Mouse (Mus musculus) adrenal gland, postnatal 25 days (tissue): ENCODE data around the gene Thsd1. TPM values are rescaled to one million over a fixed set of nuclear protein-coding genes. Genes with fewer than 3 reads are reported as not detected.

Source experiments
- DNase-seq: peaks from one replicate; pipeline ENCODE4 v3.0.0; 2021; ENCODE audit warnings: mixed read lengths
- long read RNA-seq: library from polyadenylated mRNA; stranded (forward); transcript quantifications from one replicate; pipeline ENCODE4 v2.0.0, GENCODE M21; 2021
- total RNA-seq: library from RNA; stranded (reverse); gene quantifications from 2 replicates; pipeline ENCODE4 v1.2.3, GENCODE M21; 2021

The Thsd1 gene
- 3.7 and 4.3 TPM in 2 replicates for total RNA-seq
- long read RNA-seq, partial matches to known transcripts: 2 of 3 reads
- long read RNA-seq, other reads (novel, unspliced or antisense): 1 of 3 reads

DNA sequence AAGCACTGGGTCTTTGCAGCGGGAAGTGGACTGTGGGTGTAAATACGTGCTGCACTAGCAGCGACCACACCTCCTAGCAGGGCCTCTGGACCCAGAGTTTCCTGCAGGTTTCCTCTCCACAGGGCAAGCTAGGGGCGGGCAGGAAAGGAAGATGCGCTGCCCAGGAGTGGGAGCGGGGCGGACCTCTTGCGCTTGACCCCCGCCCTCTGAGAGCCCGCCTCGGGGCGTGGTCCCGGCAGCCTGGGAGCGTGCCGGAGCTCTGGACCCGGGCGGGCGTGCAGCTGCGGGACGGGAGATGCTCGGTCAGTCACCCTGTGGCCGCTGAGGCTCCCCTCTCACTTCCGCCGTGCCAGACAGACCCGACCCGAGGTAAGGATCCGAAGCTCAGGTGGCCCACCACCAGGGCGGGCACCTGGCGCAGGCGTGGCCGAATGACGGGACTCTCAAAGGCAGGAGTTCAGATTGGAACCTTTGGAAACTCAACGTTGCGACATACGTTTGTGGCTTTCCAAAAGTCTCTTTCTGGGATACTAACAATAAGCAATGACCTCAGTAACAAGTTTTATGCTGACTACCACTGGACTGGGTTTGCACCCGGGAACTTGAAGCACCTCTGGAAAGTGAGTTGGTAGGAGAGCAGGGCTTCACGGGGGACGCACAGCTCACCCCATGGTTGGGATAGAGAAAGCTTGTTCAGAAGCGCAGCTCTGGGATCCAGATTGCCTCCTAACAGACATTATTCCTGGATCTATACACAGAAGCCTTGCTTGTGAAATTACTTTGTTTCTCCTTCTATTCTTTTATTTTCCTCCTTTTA, at the start of gene Thsd1:
Gene Thsd1, plus strand, starts transcription at position 253 of the 817 bp plus-strand sequence.
- DNase-seq: peak; percentile 77

DNA sequence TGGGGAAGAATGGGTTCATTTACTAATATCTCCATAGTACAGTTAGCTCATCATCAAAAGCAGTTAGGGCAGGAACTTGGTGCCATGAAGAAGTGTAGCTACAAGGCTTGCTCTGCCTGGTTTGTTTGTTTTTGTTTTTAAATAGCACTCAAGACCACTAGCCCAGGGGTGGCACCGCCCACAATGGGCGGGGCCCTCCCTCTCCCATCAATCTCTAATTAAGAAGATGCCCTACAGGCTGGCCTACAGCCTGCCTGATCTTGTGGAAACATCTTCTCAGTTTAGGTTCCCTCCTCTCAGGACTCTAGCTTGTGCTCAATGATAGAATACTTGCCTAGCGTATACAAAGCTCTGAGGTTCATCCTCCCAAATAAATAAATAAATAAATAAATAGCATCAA, 42.2 kb upstream of the Thsd1 start:
- DNase-seq: no peak

DNA sequence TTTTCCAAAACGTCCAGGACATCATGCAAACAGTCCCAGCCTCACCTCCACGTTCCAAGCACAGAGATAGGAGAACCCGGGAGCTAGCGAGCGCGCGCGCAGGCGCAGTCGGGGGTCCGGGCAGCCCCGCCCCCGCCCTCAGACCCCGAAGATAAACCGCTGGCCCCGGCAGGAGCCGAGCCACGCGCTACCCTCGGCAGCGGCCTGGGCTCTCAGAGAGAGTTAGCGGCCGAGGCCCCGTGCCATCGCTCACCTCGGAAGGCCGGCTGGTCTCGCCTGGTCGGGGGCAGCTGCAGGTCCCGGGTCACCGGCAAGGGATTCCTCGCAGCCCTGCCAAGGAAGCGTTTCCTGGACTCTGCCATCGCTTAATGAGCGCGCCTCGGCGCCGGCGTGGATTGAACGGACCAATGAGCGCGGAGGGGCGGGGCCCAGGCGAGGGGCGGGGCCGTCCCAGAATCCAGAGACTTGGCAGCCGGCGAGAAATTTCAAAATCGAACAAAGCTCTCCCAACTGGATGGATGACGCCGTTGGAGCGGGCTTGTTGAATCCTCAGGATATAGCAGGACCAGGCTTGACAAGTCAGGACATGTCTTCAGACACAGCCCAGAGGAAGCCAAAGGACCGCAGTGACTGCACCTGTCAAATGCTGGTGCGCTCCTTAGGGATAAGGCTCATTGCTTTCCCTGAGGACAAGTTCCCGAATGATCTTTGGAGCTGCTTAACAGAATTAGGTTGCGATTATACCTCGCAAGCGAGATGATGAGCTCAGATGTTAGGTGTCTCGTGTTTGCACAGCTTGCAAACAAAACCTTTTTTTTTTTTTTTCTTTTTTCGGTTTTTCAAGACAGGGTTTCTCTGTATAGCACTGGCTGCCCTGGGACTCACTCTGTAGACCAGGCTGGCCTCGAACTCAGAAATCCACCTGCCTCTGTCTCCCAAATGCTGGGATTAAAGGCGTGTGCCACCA, 41.4 kb upstream of the Thsd1 start, which contains the start of gene Ckap2:
Gene Ckap2, minus strand, starts transcription at position 389 of the 967 bp plus-strand sequence.
- peak; percentile 94 for DNase-seq

DNA sequence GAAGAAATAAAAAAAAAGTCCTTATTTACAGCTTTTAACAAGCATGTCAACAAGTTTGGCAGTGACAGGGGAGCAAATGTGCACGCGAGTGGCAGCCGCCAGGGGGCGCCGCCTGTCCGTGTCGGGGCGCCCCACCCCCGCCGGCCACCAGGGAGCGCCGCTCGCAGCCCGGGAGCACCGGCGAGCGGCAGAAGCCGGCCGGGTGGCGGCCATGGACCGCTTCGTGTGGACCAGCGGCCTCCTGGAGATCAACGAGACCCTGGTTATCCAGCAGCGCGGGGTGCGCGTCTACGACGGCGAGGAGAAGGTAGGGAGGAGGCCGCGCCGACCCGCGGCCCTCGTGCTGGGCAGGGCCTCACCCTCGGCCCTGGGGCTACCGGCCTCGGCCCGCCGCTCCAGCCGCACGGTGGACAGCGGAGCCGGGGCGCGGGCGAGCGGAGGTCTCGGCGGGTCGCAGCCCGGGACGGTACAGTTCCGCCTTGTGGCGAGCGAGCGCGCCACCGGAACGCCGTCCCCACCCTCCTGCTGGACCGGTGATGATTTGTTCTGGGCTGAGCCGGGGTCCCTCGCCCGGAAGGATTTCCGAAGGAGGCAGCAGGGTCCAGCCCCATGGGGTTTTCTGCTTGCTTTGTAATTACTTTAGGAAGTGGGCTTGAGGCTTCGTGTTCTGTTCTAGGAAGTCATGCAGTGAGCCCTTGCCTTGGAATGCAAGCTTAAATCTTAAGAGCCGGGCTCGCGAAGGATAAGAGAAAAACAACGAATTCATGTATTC, 34.3 kb upstream of the Thsd1 start, which contains the start of gene Vps36:
Gene Vps36, plus strand, starts transcription at position 150 of the 772 bp plus-strand sequence.
- peak; percentile 93 for DNase-seq

DNA sequence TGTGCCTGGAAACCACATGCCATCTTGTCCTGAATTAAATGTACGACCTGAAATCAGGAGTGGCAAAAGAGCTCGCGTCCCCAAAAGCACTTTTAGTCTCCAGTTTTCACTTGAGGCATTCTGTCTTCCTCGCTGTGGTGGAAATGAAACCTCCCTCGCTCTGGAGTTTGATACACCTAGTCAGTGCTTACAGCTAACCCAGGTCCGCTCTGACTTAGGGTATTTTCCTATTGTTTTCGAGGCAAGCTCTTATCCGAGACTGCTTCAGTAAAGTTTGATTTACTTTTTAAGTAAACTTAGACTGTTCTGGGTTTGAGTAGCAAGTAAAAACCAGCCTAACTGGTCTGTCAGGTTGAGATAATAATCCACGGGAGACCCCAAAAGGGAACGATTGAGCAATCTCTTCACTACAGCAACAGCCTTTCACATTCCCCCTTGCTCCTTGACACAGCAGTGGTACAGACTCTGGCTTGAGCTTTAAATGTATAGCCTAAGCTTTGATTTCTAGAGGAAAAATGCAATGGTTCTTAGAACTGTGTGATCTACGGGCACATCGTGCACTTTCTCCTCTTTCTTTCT, 33.6 kb upstream of the Thsd1 start:
- DNase-seq: no peak

DNA sequence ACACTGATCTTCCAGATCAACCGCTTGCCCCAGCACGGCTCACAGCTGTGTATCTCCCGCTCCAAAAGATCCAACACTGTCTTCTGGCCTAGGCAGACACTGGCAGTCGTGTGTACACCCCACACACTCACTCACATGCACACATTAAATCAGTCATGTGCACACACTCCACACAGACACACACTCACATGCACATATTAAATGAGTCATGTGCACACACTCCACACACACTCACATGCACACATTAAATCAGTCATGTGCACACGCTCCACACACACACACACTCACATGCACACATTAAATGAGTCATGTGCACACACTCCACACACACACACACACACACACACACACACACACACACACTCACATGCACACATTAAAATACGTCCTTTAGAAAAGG, 29.2 kb upstream of the Thsd1 start:
- no peak for DNase-seq

DNA sequence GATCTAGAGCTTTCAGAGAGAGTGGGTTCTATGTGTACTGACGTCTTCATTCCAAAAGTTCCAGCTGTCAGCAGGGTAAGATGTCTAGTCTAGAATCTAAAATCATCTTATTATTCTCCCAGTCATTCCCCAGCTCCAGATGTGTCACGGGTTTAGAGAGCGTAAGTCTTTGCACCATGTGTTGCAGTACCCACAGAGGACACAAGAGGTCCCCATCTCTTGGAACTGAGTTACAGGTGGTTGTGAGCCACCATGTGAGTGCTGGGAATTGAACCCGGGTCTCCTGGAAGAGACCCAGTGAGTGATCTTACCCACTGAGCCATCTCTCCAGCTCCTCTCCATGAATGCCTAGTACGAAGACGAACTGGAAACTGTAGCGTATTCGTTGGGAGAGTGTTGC, 27.6 kb upstream of the Thsd1 start:
- DNase-seq: no peak

DNA sequence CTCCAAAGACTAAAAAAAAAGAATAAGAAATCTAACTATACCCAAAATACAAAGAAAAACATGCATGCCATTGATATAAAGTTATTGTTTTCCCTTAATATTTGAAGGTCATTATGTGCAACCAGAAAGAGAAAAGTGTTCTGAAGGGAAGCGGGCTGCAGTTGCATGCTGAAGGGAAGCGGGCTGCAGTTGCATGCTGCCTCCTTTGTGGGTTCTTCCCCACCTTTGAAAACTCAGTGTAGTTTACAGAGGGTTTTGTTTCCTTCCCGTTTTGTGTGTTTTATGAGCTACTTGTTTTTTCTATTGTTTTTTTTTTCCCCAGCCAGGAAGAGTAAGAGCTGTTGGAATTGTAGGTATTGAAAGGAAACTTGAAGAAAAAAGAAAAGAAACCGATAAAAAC, 19.6 kb upstream of the Thsd1 start:
- no peak for DNase-seq

DNA sequence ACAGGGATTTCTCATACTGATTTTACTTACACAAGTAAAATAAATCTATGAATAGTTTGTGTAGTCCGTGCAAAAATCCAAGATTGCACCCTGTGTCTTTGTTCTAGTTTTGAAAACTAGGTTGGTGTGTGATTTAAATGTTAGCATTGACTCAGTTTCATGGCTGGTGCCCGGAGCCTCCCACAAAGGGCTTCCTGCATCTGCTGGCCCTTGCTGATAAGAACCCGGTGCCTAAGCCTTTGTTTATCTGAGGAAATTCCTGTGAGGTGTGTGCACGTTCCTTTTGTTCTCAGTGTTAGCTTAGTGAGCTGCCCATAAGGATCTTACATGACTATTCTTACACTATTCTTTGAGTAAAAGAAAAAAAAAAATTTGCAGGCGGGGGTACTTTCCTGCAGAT, 18.1 kb upstream of the Thsd1 start:
- DNase-seq: no peak

DNA sequence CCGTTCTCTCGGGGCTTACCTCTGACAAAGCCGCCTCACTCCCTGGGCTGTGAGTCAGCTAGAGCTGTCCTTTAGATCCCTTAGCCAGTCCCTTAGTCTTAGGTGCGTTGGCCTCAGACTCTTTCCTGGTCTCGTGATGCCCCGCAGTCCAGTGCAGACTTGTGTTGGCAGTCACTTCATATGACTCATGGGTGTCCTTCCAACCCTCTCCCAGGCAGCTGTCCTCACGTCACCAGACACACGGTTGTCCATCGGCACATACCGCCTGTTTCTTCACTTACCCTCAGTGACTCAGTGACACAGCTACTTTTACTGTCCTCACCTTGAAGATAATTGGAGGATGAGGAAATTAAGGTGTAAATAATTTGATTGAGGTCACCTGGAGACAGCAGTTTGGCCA, 12.3 kb upstream of the Thsd1 start:
- DNase-seq: peak; percentile 59

DNA sequence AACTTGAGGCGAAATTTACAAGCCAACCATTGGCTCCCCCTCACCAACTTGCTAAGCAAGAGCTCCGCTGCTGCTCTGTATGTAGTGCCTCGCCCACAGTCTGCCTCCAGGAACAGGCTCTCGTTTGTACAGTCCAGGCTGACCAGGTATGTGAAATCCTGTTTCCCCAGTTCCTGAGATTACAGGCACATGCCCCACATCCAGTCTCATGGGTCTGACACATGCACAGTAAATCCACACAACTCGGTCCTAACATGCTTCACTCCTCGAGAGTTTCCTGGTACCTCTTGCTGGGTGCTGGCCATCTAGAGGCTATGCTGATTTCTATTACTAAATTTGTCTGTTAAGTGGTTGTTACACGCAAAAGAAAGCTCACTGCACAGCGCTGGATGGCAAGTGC, 752 bp upstream of the Thsd1 start:
- no peak for DNase-seq

DNA sequence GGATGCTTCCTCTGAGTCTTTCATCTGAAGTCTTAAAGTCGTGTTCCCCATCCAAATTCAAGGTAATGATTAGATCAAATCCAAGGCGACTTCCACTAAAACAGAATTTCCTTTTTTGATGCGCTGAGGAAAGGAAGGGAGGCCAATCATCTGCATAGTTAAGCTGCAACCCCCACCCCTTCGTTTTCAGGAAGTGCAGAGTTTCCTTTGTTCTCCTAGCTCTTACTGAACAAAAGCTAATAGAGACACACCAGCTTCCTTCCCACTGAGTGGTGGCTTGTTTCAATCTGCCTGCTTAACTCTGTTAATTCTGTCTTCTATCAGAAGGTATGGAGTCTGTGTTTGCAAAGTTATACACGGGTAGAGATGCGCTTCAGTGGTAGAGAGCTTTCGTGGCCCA, 1.5 kb downstream of the Thsd1 start:
- DNase-seq: no peak

DNA sequence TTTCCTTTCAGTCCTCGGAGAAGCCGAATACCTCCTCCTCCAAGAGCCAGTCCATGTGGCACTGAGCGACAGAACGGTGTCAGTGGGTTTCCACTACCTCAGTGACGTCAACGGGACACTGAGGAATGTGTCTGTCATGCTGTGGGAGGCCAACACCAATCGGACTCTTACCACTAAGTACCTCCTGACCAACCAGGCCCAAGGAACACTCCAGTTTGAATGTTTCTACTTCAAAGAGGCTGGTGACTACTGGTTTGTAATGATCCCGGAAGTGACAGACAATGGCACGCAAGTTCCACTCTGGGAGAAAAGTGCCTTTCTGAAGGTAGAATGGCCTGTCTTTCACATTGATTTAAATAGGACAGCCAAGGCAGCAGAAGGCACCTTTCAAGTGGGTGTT, 15.9 kb downstream of the Thsd1 start:
- no peak for DNase-seq

DNA sequence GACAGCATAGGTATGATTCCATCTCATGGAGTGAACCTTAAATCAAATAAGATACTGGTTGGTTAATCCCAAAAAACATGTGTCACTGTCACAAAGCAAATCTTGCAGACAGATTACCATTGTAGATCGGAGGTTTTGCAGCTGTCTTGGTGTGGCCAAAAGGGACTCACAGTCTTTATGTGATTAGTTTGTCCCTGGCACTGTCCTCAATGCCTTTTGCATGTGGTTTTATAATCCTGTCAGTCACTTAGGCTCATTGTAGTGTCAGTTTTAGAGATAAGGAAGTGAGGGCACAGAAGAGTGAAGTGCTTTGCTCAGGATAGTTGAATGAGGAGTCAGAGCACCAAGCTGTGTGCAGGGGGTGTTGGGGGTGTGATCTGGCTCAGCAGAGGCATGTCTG, 18.6 kb downstream of the Thsd1 start:
- DNase-seq: no peak

DNA sequence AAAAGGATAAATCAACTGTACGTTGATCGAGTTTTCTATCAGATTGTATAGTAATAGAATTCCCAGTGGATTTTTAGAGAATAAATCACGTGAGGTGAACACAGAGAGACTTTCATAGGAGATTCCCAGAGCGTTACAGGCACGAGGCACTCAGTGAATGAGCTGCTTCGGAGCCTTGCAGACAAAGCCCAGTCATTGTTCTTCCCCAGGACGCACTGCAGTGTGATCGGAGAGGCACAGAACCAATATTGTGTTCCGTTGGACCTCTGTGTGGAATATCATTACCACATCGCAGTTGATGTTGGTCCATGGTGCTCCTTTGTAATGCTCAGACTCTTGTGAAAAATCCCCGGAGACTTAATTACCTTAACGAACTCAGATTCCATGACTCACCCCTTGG, 20.8 kb downstream of the Thsd1 start:
- DNase-seq: no peak

DNA sequence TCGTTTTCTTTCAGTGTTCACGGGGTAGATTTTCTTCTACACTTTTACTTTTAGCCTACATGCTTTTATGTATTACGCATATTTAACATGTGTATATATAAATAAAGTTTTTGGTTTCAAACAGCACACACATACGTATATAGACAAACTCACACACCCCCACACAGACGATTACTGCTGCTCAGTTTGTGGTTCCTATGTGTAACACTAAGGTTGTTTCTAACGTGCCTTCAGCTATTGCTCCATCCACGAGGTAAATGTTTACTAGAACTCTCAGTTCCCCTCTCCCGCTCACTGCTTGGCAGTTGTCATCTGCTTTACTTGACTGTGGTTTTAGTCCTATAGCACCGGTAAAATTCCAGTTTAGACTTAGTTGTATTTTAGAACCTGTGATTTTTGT, 22.0 kb downstream of the Thsd1 start:
- DNase-seq: no peak

DNA sequence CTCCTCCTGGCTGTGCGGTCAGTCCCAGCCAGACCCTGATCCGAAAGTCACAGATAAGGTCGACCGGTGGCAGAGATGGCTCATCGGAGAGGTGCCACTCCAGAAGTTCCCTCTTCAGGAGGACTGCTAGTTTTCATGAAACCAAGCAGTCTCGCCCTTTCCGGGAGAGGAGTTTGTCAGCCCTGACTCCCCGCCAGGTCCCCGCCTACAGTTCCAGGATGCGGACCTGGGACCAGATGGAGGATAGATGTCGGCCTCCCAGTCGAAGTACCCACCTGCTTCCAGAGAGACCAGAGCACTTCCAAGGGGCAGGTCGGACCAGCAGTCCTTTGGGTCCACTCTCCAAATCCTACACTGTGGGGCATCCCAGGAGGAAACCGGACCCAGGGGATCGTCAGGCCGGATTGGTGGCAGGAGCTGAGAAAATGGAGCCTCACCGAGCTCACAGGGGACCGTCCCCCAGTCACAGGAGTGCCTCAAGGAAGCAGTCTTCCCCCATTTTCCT, 31.9 kb downstream of the Thsd1 start:
- DNase-seq: no peak

DNA sequence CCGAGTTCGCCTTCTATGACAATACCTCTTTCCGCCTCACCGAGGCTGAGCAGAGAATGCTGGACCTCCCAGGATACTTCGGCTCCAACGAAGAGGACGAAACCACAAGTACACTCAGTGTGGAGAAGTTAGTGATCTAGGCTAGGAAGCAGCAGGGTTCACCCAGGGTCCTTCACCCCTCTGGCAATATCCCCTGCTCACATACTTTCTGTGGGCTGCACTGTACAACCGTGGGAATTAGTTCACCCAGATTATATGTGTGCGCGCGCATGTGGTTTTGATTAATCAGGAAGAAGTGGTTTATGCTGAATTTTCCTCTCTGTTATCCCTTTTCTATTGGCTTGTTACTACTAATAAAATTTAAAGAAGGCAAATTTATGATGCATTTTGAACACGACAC, 32.4 kb downstream of the Thsd1 start:
- no peak for DNase-seq

DNA sequence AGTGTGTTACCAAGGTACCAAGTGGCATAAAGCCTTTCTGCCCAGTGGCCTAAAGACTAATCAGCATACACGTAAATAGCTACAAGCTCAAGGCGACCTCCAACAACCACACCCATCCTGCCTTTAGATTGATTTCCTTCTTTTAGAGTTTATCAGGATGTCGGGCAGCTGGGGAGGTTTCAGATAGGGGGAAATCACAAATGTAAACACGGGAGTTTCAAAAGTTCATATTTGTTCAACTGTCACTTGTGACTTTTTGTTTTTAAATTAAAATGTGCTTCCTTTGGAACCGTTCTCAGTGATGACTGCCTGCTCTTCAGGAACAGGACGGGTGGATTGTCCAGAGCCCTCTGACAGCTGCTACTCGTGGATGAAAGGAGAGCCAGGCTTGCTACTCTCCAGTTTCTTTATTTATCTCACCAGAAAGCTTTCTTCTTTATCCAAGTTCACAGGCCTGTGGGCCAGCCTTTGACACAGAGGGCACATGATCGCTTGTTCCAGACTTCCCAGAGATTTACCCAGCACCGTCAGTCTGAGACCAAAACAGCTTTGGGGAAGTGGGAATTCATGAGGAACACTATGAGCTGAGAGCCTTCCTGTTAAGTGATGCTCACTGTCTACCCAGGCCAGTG, 33.1 kb downstream of the Thsd1 start:
- DNase-seq: no peak

DNA sequence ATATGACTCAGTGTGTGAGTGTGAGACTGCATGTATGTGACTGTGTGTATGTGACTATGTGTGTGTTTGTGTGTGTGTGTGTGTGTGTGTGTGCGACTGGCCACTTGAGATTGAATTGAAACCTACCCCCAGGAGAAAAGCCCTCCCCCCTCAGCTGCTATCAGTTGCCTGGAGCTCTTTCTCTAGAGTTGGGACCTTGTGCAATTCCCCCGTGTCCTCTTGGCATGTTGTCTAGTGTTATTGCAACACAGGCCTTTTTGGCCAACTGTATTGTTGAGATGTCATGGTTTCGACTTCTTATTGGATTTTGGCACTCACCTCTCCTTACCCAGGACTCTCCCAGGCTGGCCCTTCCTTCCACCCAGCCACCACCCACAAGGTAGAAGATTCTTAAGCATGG, 35.2 kb downstream of the Thsd1 start:
- peak; percentile 17 for DNase-seq

DNA sequence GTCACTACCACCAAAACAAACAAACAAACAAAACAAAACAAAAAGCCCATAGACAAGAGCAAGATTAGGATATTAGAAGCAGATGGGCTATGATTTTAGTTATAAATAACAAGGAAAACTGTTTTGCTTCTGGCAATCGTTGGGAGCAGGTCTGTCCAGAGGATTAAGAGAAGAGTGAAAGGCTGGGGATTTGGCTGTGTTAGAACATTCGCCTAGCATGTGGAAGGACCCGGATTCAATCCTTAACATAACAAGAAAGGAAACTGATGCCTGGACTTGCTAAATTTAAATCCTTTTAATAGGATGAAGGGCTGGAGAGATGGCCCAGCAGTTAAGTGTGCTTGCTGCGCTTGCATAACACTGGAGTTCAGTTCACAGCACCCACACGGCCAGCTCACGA, 37.2 kb downstream of the Thsd1 start:
- DNase-seq: no peak
